Mouse (Mus musculus) kidney, postnatal 0 days (tissue): ENCODE measurements at regions not wholly inside any gene's neighbourhood (a gene's known extent, or its start where the extent isn't known, plus 50 kb on each side); places are given as distances from the start of the nearest gene placed in this dataset.
A peak's percentile ranks its signal among the peaks of the same experiment; 100 is the strongest.

Source experiments
- ATAC-seq: fragments of 200-750 bp; cut with Nextera tagmentation; replicated peaks from 2 replicates; pipeline ENCODE4 v1.8.0; 2017; ENCODE audit warnings: low read depth, moderate number of reproducible peaks, moderate TSS enrichment, moderate library complexity; ENCODE audit not compliant: low FRiP score
- DNase-seq: peaks from one replicate; pipeline ENCODE4 v3.0.0-alpha.2; 2016; ENCODE audit warnings: low spot score
- H3K27ac ChIP-seq: fragments of 300-500 bp; sonication (generic); 2 replicates; pipeline ENCODE4 v1.5.1; 2014; ENCODE audit warnings: mild to moderate bottlenecking
- H3K27me3 ChIP-seq: fragments of 300-500 bp; sonication (generic); 2 replicates; pipeline ENCODE4 v1.6.1; 2014; ENCODE audit warnings: low read length, mixed read lengths; ENCODE audit not compliant: insufficient read depth
- H3K36me3 ChIP-seq: fragments of 300-500 bp; sonication (generic); 2 replicates; pipeline ENCODE4 v1.6.1; 2014; ENCODE audit warnings: low read length, mixed read lengths; ENCODE audit not compliant: insufficient read depth
- H3K4me1 ChIP-seq: fragments of 300-500 bp; sonication (generic); replicated peaks from 2 replicates; pipeline ENCODE4 v1.6.1; 2014; ENCODE audit warnings: antibody characterized with exemption, low read length, mixed read lengths; ENCODE audit not compliant: insufficient read depth
- H3K4me2 ChIP-seq: fragments of 300-500 bp; sonication (generic); 2 replicates; pipeline ENCODE4 v1.6.1; 2014; ENCODE audit warnings: mild to moderate bottlenecking, low read length, moderate library complexity, mixed read lengths
- H3K4me3 ChIP-seq: fragments of 300-500 bp; sonication (generic); replicated peaks from 2 replicates; pipeline ENCODE4 v1.5.1; 2014; ENCODE audit warnings: low read depth, low read length
- H3K9ac ChIP-seq: fragments of 300-500 bp; sonication (generic); 2 replicates; pipeline ENCODE4 v1.6.1; 2014; ENCODE audit warnings: low read depth, low read length
- H3K9me3 ChIP-seq: fragments of 300-500 bp; sonication (generic); replicated peaks from 2 replicates; pipeline ENCODE4 v1.6.1; 2016; ENCODE audit warnings: low read length, inconsistent platforms, mixed read lengths
- CTCF ChIP-seq: IDR thresholded peaks from 2 replicates; pipeline ENCODE4 v1.5.1; 2016; ENCODE audit warnings: antibody characterized with exemption, low read depth, mild to moderate bottlenecking, moderate library complexity
- WGBS: fragments of 180-500 bp; shearing (Covaris S2); extraction: QIAGEN DNeasy Blood & Tissue Kit; methylation state at CpG from one replicate; pipeline ENCODE4 v1.1.7; 2014; 5-methylcytosine and 5-hydroxymethylcytosine counted together

- Histone ChIP-seq H3K4me3 (no peak overlapping the region), H3K27ac (no peak overlapping the region), H3K27me3 (no peaks in the 10 kb centered on the region), H3K9ac (no peak overlapping the region), H3K4me2 (no peak overlapping the region), H3K36me3 (no peaks in the 10 kb centered on the region), H3K4me1 (no peaks in the 10 kb centered on the region), H3K9me3 (no peaks in the 10 kb centered on the region)
- no peak for TF ChIP-seq CTCF
- DNase-seq (no peak), ATAC-seq (no peak)
- 79% methylated on average over 5 of the region's 5 CpGs for WGBS
Measured at GRCm38 (mm10) chr11:86419810-86420483, 62.5 kb upstream of the Med13 start.

DNA sequence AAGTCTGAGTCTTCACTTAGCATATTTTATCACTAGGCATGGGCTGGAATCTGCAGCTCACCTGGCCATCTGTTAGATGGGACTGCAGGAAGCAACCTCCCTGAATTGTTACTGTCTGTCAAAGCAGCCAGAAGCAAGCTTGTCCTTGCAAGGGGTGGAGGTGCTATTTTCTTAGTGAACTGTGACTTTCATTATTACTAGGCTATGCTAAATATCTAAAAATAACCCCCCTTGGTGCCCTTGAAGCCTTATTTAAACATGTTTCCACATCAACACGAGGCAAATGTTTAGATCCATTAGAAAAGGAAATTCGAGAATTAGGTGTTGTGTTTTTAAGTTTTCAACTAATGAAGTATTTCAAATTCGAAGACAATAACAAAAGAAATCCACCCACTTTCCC, 55.5 kb upstream of the Rnft1 start:
- TF ChIP-seq CTCF = no peak
- Histone ChIP-seq H3K4me1 (no peaks in the 10 kb centered on the region), H3K9me3 (no peaks in the 10 kb centered on the region), H3K27me3 (no peaks in the 10 kb centered on the region), H3K4me3 (no peak overlapping the region), H3K36me3 (no peaks in the 10 kb centered on the region), H3K4me2 (no peak overlapping the region), H3K27ac (no peak overlapping the region), H3K9ac (no peak overlapping the region)
- ATAC-seq (no peak), DNase-seq (no peak)
- WGBS = 55% methylated on average over 3 of the region's 3 CpGs

GRCm38 (mm10) chr11:86430287-86430686, 54.2 kb upstream of the Rnft1 start:
- ATAC-seq = no peak
- H3K4me2 ChIP-seq = no peak overlapping the region
- H3K27me3 ChIP-seq = no peaks in the 10 kb centered on the region
- no peaks in the 10 kb centered on the region for H3K9me3 ChIP-seq
- H3K27ac ChIP-seq = no peak overlapping the region
- no peak for TF ChIP-seq CTCF
- H3K4me3 ChIP-seq = no peak overlapping the region
- WGBS = 91% methylated on average over 2 of the region's 2 CpGs
- no peak for DNase-seq
- H3K9ac ChIP-seq = no peak overlapping the region
- H3K36me3 ChIP-seq = no peaks in the 10 kb centered on the region
- H3K4me1 ChIP-seq = no peaks in the 10 kb centered on the region

GRCm38 (mm10) chr11:86431550-86431949, 52.9 kb upstream of the Rnft1 start:
- H3K27ac ChIP-seq = no peak overlapping the region
- no peaks in the 10 kb centered on the region for H3K27me3 ChIP-seq
- H3K36me3 ChIP-seq = no peaks in the 10 kb centered on the region
- H3K9ac ChIP-seq = no peak overlapping the region
- ATAC-seq (no peak), DNase-seq (peak; percentile 34)
- WGBS = 64% methylated on average over 5 of the region's 5 CpGs
- H3K9me3 ChIP-seq = no peaks in the 10 kb centered on the region
- no peak overlapping the region for H3K4me3 ChIP-seq
- H3K4me2 ChIP-seq = 0 out of 2 replicates have a peak overlapping the region, but pooled peaks have one; percentile 15
- no peak for TF ChIP-seq CTCF
- no peaks in the 10 kb centered on the region for H3K4me1 ChIP-seq

DNA sequence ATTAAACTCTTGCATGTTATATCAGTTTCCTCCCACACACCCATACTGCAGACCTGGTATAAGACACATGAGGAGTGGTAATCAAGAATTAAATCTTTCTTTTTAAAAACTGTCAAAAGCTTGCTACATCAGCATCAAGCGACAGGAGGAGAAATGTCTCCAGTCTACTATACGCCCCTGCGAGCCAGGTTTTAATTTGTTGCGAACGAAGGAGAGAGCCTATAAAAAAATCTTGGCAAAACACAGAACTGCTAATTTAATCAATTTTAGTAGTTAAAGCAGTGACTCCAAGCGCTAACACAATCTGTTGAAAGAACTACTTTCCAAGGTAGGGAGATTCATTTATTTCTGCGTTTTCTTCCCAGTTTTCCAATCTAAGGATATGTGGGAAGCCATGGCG, 50.4 kb upstream of the Rnft1 start:
- DNase-seq (no peak), ATAC-seq (no peak)
- TF ChIP-seq CTCF = no peak
- Histone ChIP-seq H3K27ac (no peak overlapping the region), H3K4me2 (no peak overlapping the region), H3K4me1 (no peaks in the 10 kb centered on the region), H3K4me3 (no peak overlapping the region), H3K27me3 (no peaks in the 10 kb centered on the region), H3K9ac (no peak overlapping the region), H3K9me3 (no peaks in the 10 kb centered on the region), H3K36me3 (no peaks in the 10 kb centered on the region)
- WGBS = 75% methylated on average over 8 of the region's 8 CpGs
